Mouse (Mus musculus) regulatory T cell (primary cell): ENCODE data around the gene Iqsec1.
"Not testable (repeated sequence)": the region's sequence is repeated elsewhere in the genome, so short reads cannot be mapped to it uniquely, and the experiment has no call there.

Experiments
- in situ Hi-C: fragments of 300-600 bp; cut with MboI, MseI; formaldehyde crosslinking; loops from one replicate; pipeline ENCODE4 v1.15.1; 2025; ENCODE audit warnings: high pct_unique_total_duplicates

Iqsec1 gene

GRCm38 (mm10) chr6:90661029-90661399 is 327.5 kb downstream of the Iqsec1 start:
- in situ Hi-C loops: no loop called here

GRCm38 (mm10) chr6:90660398-90661028 is 328.0 kb downstream of the Iqsec1 start:
- in situ Hi-C loops: no loop called here

GRCm38 (mm10) chr6:90659913-90660312 is 328.6 kb downstream of the Iqsec1 start:
- in situ Hi-C loops: no loop called here

- in situ Hi-C loops: not testable (repeated sequence)
These were observed 332.1 kb downstream of the Iqsec1 start for GRCm38 (mm10) chr6:90656344-90656850.

- in situ Hi-C loops: no loop called here
These were observed 334.7 kb downstream of the Iqsec1 start for GRCm38 (mm10) chr6:90653736-90654135.

- in situ Hi-C loops: no loop called here
These were observed 337.9 kb downstream of the Iqsec1 start for GRCm38 (mm10) chr6:90650634-90651033.

GRCm38 (mm10) chr6:90649279-90649678 is 339.2 kb downstream of the Iqsec1 start:
- in situ Hi-C loops: no loop called here

- in situ Hi-C loops: no loop called here
These were observed 340.1 kb downstream of the Iqsec1 start for GRCm38 (mm10) chr6:90648391-90648790.

- in situ Hi-C loops: no loop called here
These were observed 343.5 kb downstream of the Iqsec1 start for GRCm38 (mm10) chr6:90644965-90645364.

- in situ Hi-C loops: no loop called here
These were observed 345.4 kb downstream of the Iqsec1 start for GRCm38 (mm10) chr6:90643057-90643456.

- in situ Hi-C loops: no loop called here
These were observed 352.9 kb downstream of the Iqsec1 start for GRCm38 (mm10) chr6:90635611-90636010.

GRCm38 (mm10) chr6:90635081-90635480 is 353.4 kb downstream of the Iqsec1 start:
- in situ Hi-C loops: no loop called here

- in situ Hi-C loops: not testable (repeated sequence)
These were observed 356.0 kb downstream of the Iqsec1 start for GRCm38 (mm10) chr6:90632526-90632925.

GRCm38 (mm10) chr6:90630427-90630826 is 358.1 kb downstream of the Iqsec1 start:
- in situ Hi-C loops: no loop called here

- in situ Hi-C loops: no loop called here
These were observed 359.0 kb downstream of the Iqsec1 start for GRCm38 (mm10) chr6:90629506-90629905.

- in situ Hi-C loops: no loop called here
These were observed 360.9 kb downstream of the Iqsec1 start for GRCm38 (mm10) chr6:90627556-90627955.

- in situ Hi-C loops: no loop called here
These were observed 363.1 kb downstream of the Iqsec1 start for GRCm38 (mm10) chr6:90625207-90625994.

GRCm38 (mm10) chr6:90624733-90625132 is 363.8 kb downstream of the Iqsec1 start:
- in situ Hi-C loops: no loop called here

GRCm38 (mm10) chr6:90624184-90624583 is 364.3 kb downstream of the Iqsec1 start:
- in situ Hi-C loops: no loop called here

- in situ Hi-C loops: no loop called here
These were observed 365.0 kb downstream of the Iqsec1 start for GRCm38 (mm10) chr6:90623456-90623836.

- in situ Hi-C loops: no loop called here
These were observed 365.6 kb downstream of the Iqsec1 start for GRCm38 (mm10) chr6:90622758-90623455.

- in situ Hi-C loops: no loop called here
These were observed 366.9 kb downstream of the Iqsec1 start for GRCm38 (mm10) chr6:90621584-90621890.
